Mouse (Mus musculus): ENCODE data around the gene Myocd. TPM values are rescaled to one million over a fixed set of nuclear protein-coding genes. Genes with fewer than 3 reads are reported as not detected.

The Myocd gene
- polyA plus RNA-seq, 1 experiment from 2014 or later = 1.6 TPM

- DNase-seq (ENCODE audit: low spot score) = no peak
- no peaks in the 10 kb centered on the region for H3K36me3 ChIP-seq
- no peak overlapping the region for H3K27ac ChIP-seq (replicated peaks)
- WGBS = 94% methylated on average over 4 of the region's 4 CpGs
- no peaks in the 10 kb centered on the region for H3K27me3 ChIP-seq (ENCODE audit: low read depth, poor library complexity, severe bottlenecking)
- no peaks in the 10 kb centered on the region for H3K9me3 ChIP-seq (replicated peaks)
- no peaks in the 10 kb centered on the region; the same call in 1 of the 2 replicates for H3K4me1 ChIP-seq
- H3K4me3 ChIP-seq = no peak overlapping the region
These were observed 19.4 kb downstream of the Myocd start for GRCm38 (mm10) chr11:65250366-65250765.

DNA sequence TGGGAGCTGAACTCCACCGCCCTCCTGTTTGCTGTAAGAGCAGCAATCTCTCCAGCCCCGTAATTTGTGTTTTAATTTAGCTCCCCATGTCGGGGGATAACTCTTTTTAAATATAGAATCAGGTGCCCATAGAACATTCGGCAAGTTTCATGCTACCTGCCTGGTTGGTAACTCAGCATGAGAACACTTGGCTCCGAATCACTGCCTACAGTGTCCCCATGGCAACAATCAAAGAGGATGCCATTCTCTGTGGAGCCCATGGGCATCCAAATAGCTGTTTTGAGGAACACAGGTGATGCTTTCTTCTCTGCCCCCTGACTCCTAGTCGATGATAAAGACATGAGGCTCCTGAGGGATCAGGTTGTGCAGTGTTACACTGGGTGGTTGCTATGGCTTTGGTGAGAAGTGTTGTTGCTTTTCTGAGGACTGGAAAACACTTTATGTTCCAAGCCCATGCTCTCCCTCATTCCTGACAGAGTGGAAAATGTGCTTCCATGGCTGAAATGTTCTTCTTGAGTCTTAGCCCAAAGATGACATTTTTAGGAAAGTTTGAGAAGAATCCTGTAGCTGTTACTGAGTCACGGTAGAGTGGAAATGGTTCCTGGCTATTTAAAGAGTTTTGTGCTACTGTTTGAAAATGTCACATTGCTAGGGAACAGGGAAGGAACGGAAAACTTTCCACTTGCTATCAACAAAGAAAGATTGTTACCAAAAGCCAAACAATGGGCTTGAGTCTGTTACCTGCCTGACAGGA is 23.3 kb downstream of the Myocd start:
- H3K4me1 ChIP-seq = no peaks in the 10 kb centered on the region
- no peak overlapping the region for H3K27ac ChIP-seq (replicated peaks)
- WGBS = 89% methylated on average over 8 of the region's 8 CpGs
- DNase-seq (ENCODE audit: low spot score) = no peak
- H3K36me3 ChIP-seq = no peaks in the 10 kb centered on the region
- H3K9me3 ChIP-seq (replicated peaks) = no peaks in the 10 kb centered on the region
- no peak overlapping the region for H3K4me3 ChIP-seq
- H3K27me3 ChIP-seq (ENCODE audit: low read depth, poor library complexity, severe bottlenecking) = no peaks in the 10 kb centered on the region

DNA sequence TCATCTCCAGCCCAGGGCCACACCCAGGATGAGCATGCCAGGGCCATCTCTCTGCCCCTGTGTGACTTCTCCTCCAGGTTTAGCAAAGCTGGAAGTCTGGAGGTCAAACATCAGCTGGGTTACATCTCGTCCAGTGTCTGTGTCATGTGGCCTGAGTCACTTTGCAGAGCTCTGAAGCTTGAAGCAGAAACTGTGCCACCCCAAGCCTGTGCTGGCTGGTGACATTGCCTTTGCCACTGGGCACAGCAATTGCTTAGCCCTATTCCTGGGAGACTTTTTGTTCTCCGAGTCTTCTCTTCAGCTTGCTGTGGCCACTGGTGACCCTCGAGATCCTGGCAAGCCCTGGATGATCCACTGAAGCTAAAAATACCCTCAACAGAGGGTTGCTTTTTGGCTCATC is 26.2 kb downstream of the Myocd start:
- no peak overlapping the region for H3K27ac ChIP-seq (replicated peaks)
- H3K4me3 ChIP-seq = no peak overlapping the region
- H3K36me3 ChIP-seq = no peaks in the 10 kb centered on the region
- no peaks in the 10 kb centered on the region for H3K4me1 ChIP-seq
- no peaks in the 10 kb centered on the region for H3K27me3 ChIP-seq (ENCODE audit: low read depth, poor library complexity, severe bottlenecking)
- WGBS = 91% methylated on average over 3 of the region's 3 CpGs
- DNase-seq (ENCODE audit: low spot score) = no peak
- no peaks in the 10 kb centered on the region for H3K9me3 ChIP-seq (replicated peaks)

DNA sequence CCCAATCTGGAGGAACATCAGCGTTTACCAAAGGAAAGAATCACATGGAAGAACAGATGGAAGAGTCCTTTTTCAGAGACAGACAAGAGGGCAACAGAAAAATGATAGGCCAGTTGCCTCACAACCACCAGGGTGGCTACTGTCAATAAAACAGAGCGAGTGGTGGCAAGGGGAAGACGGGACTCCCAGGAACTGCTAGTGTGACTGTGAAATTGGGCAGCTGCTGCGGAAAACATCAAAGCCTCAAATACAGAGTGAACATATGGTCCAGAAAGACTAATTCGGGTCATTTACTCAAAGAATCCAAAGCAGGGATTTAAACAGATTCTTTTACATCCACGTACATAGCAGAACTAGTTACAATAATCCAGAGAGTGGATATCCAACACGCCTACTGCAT is 29.3 kb downstream of the Myocd start:
- Histone ChIP-seq H3K27ac (replicated peaks) (no peak overlapping the region), H3K4me3 (no peak overlapping the region), H3K36me3 (no peaks in the 10 kb centered on the region), H3K4me1 (peaks cover 4% of the 10 kb centered on the region), H3K9me3 (replicated peaks) (no peaks in the 10 kb centered on the region), H3K27me3 (ENCODE audit: low read depth, poor library complexity, severe bottlenecking) (no peaks in the 10 kb centered on the region)
- 85% methylated on average over 7 of the region's 7 CpGs for WGBS
- DNase-seq (ENCODE audit: low spot score) = no peak

DNA sequence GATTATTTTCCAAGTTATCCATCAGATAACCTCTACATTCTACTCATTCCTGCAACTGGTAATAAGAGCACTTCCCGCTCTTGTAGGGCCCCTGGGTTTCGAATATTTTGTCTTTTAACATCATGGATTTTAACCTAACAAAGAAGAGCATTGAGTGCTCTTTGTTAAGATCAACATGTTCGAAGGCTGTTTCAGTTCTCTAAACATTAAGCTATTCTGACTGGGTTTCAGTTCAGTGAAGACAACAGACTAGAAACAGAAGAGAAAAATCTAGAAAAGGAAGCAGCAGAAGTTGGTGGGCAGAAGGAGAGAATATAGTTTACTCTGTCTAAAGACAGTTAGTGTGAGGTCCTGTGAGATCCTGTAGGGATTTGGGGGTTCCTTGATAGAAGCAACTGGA is 31.9 kb downstream of the Myocd start:
- no peak for DNase-seq (ENCODE audit: low spot score)
- Histone ChIP-seq H3K27ac (replicated peaks) (no peak overlapping the region), H3K4me3 (no peak overlapping the region), H3K36me3 (no peaks in the 10 kb centered on the region), H3K4me1 (peaks cover 9% of the 10 kb centered on the region), H3K9me3 (replicated peaks) (no peaks in the 10 kb centered on the region), H3K27me3 (ENCODE audit: low read depth, poor library complexity, severe bottlenecking) (no peaks in the 10 kb centered on the region)
- 87% methylated on average over 3 of the region's 3 CpGs for WGBS

- H3K36me3 ChIP-seq = no peaks in the 10 kb centered on the region
- no peaks in the 10 kb centered on the region for H3K27me3 ChIP-seq (ENCODE audit: low read depth, poor library complexity, severe bottlenecking)
- DNase-seq (ENCODE audit: low spot score) = no peak
- no peaks in the 10 kb centered on the region for H3K9me3 ChIP-seq (replicated peaks)
- no peak overlapping the region for H3K4me3 ChIP-seq
- H3K4me1 ChIP-seq = peaks cover 9% of the 10 kb centered on the region
- WGBS = 85% methylated on average over 2 of the region's 2 CpGs
- H3K27ac ChIP-seq (replicated peaks) = no peak overlapping the region
These were observed 32.9 kb downstream of the Myocd start for GRCm38 (mm10) chr11:65236907-65237306.

DNA sequence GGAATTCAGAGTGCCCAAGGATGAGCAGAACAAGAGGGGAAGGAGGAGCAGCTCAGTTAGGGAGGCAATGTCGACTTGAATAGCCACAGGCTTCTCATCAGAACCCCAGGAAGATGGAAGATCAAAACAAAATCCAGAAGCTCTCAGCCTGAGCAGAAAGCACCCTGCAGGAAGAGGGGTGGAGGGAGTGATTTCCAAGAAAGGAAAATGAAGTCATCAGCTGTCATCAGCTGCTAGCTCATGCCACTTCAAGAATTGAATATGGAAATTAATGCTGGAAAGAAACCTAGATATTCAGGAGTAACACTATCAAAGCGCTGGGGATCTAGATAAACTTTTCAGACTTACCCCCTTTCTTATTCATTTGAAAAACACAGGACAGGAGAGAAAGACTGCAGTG is 34.4 kb downstream of the Myocd start:
- Histone ChIP-seq H3K27me3 (ENCODE audit: low read depth, poor library complexity, severe bottlenecking) (no peaks in the 10 kb centered on the region), H3K9me3 (replicated peaks) (no peaks in the 10 kb centered on the region), H3K4me3 (no peak overlapping the region), H3K36me3 (no peaks in the 10 kb centered on the region), H3K27ac (replicated peaks) (no peak overlapping the region), H3K4me1 (peaks cover 9% of the 10 kb centered on the region)
- 42% methylated on average over 2 of the region's 2 CpGs for WGBS
- DNase-seq (ENCODE audit: low spot score) = no peak

DNA sequence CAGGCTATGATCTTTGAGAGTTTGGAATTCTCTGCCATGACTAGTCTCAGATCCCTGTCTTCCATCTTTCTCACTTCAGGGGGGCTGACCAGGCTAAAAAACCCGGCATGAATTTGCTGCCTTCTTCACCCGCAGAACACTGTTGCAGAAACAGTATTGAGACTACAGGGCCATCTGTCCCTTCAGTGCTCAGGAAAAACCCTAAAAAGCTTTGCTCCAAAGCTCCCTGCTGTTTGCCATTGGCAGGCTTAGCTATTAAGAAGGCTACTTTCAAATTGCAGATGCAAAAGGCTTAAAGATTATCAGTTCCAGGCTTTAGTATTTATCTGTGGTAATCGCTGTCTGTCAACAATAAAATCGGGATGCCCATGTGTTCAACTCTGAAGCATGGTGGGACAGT is 38.0 kb downstream of the Myocd start:
- Histone ChIP-seq H3K27ac (replicated peaks) (no peak overlapping the region), H3K27me3 (ENCODE audit: low read depth, poor library complexity, severe bottlenecking) (no peaks in the 10 kb centered on the region), H3K4me3 (no peak overlapping the region), H3K9me3 (replicated peaks) (no peaks in the 10 kb centered on the region), H3K36me3 (no peaks in the 10 kb centered on the region), H3K4me1 (peaks cover 19% of the 10 kb centered on the region)
- WGBS = 80% methylated on average over 4 of the region's 4 CpGs
- no peak for DNase-seq (ENCODE audit: low spot score)

DNA sequence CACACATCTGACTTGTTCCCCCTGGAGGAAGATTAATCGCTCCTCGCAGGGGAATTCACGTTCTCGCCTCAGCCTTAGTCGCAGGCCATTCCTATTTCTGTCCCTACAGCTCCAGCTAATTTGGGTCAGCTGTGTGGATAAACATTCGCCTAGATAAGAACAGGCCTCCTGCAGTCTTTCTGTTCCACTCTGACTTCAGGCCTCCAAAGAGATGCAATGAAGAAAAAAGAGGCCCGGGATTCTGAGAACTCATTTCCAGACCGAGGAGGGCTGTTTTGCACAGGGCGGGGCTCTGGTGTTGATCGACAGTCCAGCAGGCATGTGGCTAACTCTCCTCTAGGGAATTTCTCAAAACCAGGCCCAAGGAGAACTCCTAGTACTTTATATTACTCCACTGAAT is 43.0 kb downstream of the Myocd start:
- Histone ChIP-seq H3K36me3 (no peaks in the 10 kb centered on the region), H3K27me3 (ENCODE audit: low read depth, poor library complexity, severe bottlenecking) (no peaks in the 10 kb centered on the region)

DNA sequence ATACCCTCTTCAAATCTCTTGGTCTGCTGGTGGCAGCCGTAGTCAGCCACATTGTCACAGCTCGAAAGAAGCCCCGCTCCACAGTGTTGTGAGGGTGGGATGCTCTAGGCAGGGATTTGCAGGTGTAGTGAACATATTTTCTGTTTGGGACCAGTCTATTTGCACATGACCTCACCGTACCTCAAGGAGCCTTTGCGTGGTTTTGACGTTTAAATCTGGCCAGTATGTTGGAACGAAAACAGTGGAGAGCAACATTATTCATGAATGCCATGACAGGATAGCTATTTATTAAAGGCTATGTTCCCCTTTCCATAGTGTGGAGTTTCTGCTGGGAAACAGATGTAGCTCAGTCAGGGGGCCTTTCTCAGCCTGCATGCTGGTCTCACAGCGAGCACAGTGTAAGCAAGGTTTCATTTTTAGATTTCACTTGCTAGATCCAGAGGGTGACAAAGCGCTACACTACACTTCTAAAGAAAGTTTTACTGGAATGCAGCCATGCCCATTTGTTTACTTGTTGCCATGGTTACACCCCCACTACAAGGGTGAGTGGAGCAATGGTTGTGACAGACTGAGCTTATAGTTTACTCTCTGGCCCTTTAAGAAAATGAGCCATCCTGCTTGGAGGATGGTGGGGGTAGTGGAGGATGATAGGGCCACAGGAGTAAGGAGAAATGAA is 54.7 kb downstream of the Myocd start:
- WGBS = 80% methylated on average over 9 of the region's 9 CpGs
- Histone ChIP-seq H3K27me3 (ENCODE audit: low read depth, poor library complexity, severe bottlenecking) (no peaks in the 10 kb centered on the region), H3K4me1 (peaks cover 9% of the 10 kb centered on the region; the same call in 1 of the 2 replicates), H3K27ac (replicated peaks) (no peak overlapping the region), H3K4me3 (no peak overlapping the region), H3K36me3 (no peaks in the 10 kb centered on the region), H3K9me3 (replicated peaks) (no peaks in the 10 kb centered on the region)
- DNase-seq (ENCODE audit: low spot score) = no peak

More for the DNA sequence above, 43.0 kb downstream of the Myocd start:
- 59% methylated on average over 10 of the region's 10 CpGs for WGBS
- H3K9me3 ChIP-seq (replicated peaks) = no peaks in the 10 kb centered on the region
- H3K4me1 ChIP-seq = peaks cover 16% of the 10 kb centered on the region
- H3K27ac ChIP-seq (replicated peaks) = no peak overlapping the region
- DNase-seq (ENCODE audit: low spot score) = no peak
- no peak overlapping the region for H3K4me3 ChIP-seq

DNA sequence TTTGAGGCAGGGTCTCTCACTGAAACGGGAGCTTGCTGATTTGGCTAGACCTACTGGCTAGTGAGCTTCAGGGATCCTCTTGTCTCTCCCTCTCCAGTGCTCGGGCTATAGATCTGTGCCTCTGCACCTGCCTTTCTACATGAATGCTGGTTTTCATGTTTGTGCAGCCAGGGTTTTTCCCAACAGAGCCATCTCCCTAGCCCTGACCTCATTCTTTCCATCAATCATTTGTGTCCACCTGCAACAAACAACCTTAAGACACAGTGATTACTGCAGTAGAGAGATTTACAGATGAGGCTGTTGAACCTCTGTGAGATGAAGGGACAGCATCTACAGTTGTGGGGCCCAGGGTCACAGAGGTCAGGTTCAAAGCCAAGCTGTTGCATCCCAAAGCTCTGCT is 56.0 kb downstream of the Myocd start:
- peaks cover 11% of the 10 kb centered on the region; the same call in 1 of the 2 replicates for H3K4me1 ChIP-seq
- H3K9me3 ChIP-seq (replicated peaks) = no peaks in the 10 kb centered on the region
- H3K36me3 ChIP-seq = no peaks in the 10 kb centered on the region
- WGBS = 90% methylated on average over 2 of the region's 2 CpGs
- no peak for DNase-seq (ENCODE audit: low spot score)
- H3K27me3 ChIP-seq (ENCODE audit: low read depth, poor library complexity, severe bottlenecking) = no peaks in the 10 kb centered on the region
- H3K4me3 ChIP-seq = no peak overlapping the region
- H3K27ac ChIP-seq (replicated peaks) = no peak overlapping the region

DNA sequence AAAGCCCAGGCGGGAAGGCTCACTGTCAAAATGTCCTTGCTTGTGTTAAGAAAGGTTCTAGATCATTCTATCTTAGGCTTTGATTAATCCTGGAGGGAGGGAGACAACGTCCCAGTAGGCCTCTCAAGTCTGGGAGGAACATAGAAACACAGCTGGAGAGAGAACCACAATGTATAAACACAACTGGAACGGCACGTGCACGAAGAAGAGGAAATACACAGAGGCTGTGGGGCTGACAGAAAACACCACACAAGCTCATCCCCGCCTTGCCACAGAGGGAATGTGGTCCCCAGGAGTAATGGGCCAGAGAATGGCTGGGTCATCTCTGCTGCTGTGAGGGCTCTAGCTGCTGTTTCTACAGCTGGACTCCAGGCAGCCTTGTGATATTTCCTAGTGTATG is 58.1 kb downstream of the Myocd start:
- Histone ChIP-seq H3K4me1 (peaks cover 11% of the 10 kb centered on the region; the same call in 1 of the 2 replicates), H3K27me3 (ENCODE audit: low read depth, poor library complexity, severe bottlenecking) (no peaks in the 10 kb centered on the region), H3K36me3 (no peaks in the 10 kb centered on the region), H3K4me3 (no peak overlapping the region), H3K9me3 (replicated peaks) (no peaks in the 10 kb centered on the region), H3K27ac (replicated peaks) (no peak overlapping the region)
- DNase-seq (ENCODE audit: low spot score) = no peak
- 78% methylated on average over 6 of the region's 6 CpGs for WGBS

- no peak overlapping the region for H3K4me3 ChIP-seq
- no peaks in the 10 kb centered on the region for H3K36me3 ChIP-seq
- no peaks in the 10 kb centered on the region for H3K9me3 ChIP-seq (replicated peaks)
- peaks cover 13% of the 10 kb centered on the region for H3K4me1 ChIP-seq
- no peak overlapping the region for H3K27ac ChIP-seq (replicated peaks)
- H3K27me3 ChIP-seq (ENCODE audit: low read depth, poor library complexity, severe bottlenecking) = no peaks in the 10 kb centered on the region
- 65% methylated on average over 6 of the region's 6 CpGs for WGBS
- no peak for DNase-seq (ENCODE audit: low spot score)
These were observed 60.3 kb downstream of the Myocd start for GRCm38 (mm10) chr11:65209441-65209840.
